Mouse (Mus musculus) spleen, adult 2 months (tissue): ENCODE results near the gene Pam.

Source experiments
- CTCF ChIP-seq: fragments of 200-500 bp; IDR thresholded peaks from 2 replicates; pipeline ENCODE4 v1.5.1; 2011; ENCODE audit warnings: mild to moderate bottlenecking, inconsistent platforms; ENCODE audit not compliant: insufficient read depth, insufficient read length, insufficient replicate concordance; ENCODE audit errors: extremely low read depth
- POLR2A ChIP-seq: fragments of 200-500 bp; IDR thresholded peaks from 2 replicates; pipeline ENCODE4 v1.6.1; 2011; ENCODE audit warnings: low read depth, low read length, inconsistent platforms

- no peak for TF ChIP-seq CTCF
- no peak for TF ChIP-seq POLR2A
These were observed 301.3 kb downstream of the Pam start for GRCm38 (mm10) chr1:97794110-97794509.
